Mouse (Mus musculus) T-cell, adult 2 months (primary cell): Measurements from ENCODE around the gene Mecr.
A peak's percentile ranks its signal among the peaks of the same experiment; 100 is the strongest.

Source experiments
- DNase-seq: peaks from one replicate; pipeline ENCODE4 v3.0.0; 2022; ENCODE audit warnings: low spot score

The Mecr gene

DNA sequence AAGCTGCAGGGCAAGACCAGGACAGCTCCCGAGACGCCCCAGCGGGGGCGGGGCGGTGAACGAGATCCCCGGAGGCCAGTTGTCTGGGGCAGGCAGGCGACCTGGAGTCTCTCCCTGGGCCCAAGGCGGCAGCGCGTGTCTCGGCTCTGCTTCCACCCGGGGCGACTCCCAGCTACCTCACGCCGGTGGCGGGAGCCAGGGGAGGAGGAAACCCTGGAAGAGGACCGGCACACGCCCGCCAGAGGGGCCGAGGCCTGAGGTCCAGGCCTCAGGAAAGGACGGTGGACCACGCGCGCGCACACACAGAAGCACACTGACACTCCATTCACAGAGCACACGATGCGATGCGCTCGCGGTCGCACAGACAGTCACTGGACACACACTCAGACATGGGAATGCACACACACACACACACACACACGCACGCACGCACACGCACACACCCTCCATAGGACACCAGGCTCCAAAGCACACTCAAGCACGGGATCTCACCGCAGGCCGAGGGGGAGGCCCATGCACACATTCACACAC lies 6.9 kb upstream of the Mecr start:
- no peak for DNase-seq

DNA sequence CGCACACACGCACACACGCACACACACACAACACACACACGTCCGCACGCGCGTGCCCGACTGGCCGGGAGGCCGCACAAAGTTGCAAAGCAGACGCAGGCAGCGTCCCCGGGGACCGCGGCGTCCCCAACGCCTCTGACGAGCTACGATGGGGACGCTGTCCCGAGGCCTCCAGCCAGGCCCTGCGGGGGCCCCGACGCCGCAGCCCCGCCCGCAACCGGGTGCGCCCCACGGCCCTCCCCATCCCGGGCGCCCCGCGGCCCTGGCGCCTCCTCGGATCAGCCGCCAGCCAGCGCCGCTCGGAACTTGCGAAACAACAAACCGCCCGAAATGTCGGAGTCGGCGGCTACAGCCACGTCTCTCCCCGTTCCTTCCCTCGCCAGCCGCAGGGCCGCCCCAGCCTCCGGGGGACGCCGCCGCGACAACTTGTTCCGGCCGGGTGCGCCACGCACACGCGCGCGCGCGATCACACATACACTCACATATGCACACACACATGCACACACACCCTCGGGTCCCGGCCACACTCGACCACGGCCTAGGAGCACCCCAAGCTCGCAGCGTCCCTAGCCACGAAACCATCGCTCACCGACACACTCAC lies 6.3 kb upstream of the Mecr start:
- DNase-seq = peak; percentile 27

- peak; percentile 82 for DNase-seq
Observed at GRCm38 (mm10) chr4:131837872-131838524, 5.3 kb upstream of the Mecr start, which contains the start of gene Ptpru. TSS of gene Ptpru (minus strand) at chr4:131838288.

DNA sequence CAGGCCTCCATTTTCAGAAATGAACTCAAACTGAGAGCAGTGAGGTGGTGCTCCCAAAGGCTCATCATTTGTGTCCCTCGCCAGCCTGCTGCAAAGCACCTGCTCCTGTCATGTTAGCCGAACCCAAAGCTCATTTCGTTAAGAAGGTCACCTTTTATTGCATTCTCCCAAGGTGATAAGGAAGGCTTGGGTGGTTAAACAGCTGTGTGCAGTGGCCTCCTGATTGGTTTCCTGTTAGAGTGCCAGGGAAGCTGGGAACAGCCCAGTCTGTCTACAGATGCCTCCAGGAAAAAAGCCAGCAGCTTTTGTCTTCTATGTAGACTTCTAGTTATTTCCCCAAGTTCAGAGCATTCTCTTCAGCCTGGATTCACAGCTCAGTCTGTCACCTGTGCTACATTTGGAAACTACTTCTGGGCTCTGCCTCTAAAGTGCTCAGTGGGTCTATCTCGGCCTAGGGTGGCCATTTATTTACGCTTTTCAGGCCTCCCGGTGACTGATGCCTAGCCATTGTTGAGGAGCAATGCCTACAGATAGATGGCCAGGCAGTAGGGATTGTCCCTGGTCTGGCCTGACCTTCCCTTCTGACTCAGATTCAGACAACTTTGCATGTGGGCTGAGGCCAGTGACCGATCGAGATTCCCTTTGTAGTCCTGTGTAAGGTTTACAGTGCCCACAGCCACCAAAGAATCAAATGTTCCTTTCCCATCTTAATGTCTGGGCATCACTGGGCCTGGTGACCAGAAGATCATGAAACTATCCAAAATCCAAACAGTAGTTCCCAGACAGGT lies 2.9 kb downstream of the Mecr start:
- no peak for DNase-seq

DNA sequence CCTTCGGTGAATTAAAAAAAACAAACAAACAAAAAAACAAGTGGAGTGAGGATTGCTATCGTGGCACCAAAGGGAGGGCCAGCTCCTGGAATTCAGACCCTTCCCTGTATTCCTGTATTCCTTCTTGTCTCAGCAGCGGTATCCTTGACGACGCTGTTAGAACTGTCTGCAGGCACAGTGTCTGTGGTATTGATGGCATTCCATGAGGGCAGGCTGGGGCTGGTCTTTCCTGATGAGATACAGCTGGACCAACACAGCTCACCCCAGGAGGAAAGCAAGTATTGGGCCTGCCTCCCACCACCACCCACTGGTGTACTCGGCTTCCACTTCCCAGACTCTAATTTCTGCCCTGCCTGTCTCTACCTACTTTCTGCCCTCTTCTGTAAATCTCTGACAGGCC lies 4.8 kb downstream of the Mecr start:
- no peak for DNase-seq

DNA sequence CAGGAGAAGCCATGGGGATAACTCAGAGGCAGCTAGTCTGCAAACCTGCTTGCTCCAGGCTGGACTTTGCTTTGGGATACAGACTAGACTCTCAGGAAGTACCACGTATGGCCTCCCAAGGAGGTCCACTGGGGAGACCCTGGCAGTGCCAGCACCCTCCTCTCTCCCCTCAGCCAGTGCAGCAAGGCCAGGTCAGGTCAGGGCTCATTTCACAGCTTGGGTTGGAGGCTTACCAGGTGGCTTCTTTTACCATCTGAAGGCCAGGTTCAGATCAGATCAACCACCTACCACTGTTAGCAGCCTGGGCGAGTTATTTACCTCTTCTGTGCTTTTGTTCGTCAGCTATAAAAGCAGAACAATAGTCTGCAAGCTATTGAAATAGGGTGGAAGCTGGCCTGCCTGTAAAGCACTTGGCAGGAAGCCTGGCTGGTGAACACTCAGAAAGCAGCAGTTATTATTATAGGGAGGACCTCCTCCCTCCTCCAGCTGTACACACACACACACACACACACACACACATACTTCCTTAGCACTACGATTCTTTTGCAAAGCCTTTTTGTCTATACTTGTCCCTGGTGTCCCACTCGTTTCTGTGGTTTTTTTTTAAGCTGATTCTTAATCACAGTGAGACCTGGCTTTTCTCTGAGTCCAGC lies 6.8 kb downstream of the Mecr start:
- DNase-seq = no peak

- DNase-seq = no peak
Observed at GRCm38 (mm10) chr4:131854950-131855349, 11.7 kb downstream of the Mecr start.

DNA sequence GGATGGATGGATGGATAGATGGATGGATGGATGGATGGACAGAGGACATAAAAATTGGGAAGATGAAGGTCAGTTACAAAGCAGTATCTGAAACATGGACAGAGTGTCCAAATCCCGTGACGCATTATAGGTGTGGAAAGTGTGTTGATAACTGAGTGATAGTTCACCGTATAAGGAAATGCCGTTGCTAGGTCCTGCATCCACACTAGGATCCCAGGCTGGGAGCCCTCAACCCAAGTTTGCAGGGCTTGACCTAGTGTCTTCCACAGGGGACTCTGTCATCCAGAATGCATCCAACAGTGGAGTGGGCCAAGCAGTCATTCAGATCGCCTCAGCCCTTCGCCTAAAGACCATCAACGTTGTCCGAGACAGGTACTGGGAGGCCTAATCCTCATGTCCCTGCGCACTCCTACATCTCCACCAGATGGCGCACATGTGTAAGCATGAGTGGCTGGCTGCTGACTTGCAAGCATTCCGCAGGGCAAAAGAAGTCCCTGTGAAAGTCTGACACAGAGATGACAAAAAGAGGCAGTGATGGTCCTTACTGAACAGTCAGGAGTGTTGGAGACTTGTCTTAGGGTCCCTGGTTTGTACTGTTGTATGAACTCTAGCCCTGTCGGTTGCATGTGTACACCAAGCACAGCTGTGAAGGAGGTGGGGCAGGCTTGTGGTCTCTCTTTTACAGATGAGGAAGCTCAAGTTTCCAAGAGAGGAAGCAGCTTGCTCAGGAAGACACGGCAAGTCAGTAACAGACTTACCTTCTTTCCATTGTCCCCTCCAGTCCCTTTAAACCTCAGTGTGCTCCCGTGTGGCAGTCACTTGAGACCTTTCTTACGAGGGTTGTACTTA lies 17.4 kb downstream of the Mecr start:
- peak; percentile 75 for DNase-seq

GRCm38 (mm10) chr4:131861341-131861739 lies 18.1 kb downstream of the Mecr start:
- DNase-seq = no peak

DNA sequence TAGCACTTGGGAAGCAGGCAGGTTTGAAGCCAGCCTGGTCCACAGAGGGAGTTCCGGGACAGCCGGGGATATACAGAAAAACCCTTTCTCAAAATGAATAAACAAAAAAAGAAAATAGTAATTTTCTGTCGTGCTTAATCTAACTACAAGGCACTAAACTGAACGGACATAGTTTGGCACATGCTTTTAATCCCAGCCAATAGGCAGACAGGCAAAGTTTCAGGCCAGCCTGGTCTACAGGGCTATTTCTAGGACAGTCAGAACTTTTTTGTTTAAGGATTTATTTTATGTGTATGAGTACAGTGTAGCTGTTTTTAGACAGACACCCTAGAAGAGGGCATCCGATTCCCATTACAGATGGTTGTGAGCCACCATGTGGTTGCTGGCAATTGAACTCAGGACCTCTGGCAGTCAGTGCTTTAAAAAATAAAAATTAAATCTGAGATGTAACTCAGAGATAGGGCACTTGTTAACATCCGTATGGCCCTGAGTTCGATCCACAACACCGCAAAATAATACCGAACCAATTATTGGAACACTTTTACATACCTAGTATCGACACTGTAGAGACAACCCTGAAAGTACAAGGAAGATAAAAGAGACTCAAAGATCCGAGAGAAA lies 29.5 kb downstream of the Mecr start:
- no peak for DNase-seq

GRCm38 (mm10) chr4:131873293-131874168 lies 30.3 kb downstream of the Mecr start, which contains the start of gene Srsf4:
TSS of gene Srsf4 (plus strand) at chr4:131873617.
- DNase-seq = peak; percentile 95

DNA sequence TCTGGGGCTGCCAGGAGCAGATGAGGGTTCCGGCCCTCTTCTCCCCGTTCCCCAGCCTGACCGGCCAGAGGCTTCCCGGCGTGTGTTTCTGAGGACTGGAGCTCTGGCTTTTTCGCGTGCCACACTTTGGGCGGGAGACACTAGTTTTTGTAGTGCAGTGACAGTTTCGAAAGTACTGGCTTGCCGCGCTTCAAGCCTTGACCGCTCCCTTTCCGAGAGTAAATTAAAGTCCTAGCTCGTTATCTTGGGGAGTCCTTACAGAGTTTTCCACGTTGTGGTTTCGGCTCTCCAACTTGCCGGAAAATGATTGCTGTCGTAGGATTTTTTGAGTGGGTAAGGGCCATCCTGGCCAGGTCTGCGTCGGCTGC lies 30.9 kb downstream of the Mecr start:
- no peak for DNase-seq

GRCm38 (mm10) chr4:131874567-131874966 lies 31.3 kb downstream of the Mecr start:
- no peak for DNase-seq

- DNase-seq = no peak
Observed at GRCm38 (mm10) chr4:131875242-131875641, 32.0 kb downstream of the Mecr start.

DNA sequence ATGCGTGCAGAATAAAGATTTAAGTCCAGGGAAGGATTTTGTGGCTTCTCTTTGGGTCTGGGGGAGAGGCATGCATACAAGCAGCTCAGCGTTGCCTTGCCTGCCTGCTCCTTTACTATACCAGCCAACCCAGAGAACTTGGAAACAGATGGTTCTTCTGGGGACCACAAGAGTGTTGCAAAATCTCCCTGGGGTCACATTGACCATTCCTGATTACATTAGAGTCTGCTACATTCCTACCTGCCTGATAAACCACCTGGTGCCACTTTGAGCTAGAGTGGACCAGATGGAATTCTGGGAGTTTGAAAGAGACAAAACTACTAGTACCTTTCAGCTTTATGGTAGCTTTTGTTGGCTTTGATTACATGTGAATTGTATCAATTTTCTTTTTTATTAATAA lies 33.6 kb downstream of the Mecr start:
- DNase-seq = no peak

GRCm38 (mm10) chr4:131879692-131880091 lies 36.4 kb downstream of the Mecr start:
- no peak for DNase-seq

- no peak for DNase-seq
Observed at GRCm38 (mm10) chr4:131881306-131881705, 38.0 kb downstream of the Mecr start.

GRCm38 (mm10) chr4:131883571-131883970 lies 40.3 kb downstream of the Mecr start:
- no peak for DNase-seq

DNA sequence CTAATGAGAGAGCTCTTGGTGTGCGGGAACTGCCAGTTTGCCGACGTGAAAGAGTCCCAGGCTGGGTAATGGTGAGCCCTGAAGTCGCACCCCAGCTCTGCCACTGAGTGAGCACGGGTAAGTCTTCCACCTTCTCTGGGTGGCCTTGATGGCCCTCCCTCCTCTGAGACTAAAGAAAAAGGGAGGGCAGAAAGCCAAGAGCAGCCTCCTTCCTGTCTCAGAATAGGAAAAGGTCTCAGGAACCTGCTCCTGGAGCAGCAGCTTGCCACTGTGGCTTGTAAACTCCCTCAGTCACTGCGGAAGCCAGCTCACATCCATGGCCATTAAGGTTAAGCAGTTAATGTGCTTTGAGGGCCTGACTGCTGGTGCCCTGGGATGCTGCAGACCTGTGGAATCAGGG lies 42.1 kb downstream of the Mecr start:
- no peak for DNase-seq

DNA sequence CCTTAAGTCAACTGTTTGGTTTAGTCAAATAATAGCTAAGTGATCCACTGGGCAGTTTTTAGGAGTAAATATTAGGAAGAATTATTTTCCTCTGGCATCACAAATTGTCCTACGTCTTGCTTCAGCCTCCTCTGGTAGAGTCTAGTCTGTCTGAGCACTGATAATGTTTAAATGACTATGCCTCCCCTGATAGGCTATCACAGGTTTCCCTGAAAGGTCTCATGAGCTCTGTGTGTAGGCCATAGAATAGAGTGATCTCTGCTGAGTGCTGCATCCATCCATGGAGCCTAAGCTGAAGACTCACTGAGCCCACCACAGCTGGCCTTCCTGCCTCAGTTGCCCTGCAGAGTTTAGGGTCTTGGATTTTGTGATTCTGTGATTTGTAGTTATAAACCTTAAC lies 45.3 kb downstream of the Mecr start:
- no peak for DNase-seq
